Mouse (Mus musculus): ENCODE data around the gene Map4k4.

GRCm38 (mm10) chr1:40057351-40057750, 156.6 kb downstream of the Map4k4 start:
- TF ChIP-seq POLR2AphosphoS2 (IDR thresholded peaks at IDR 0.05; ENCODE audit: low read length): no peak
- TF ChIP-seq CTCF (IDR thresholded peaks at IDR 0.05 in 2 of 3, conservative IDR thresholded peaks at IDR 0.05 in 1 of 3; ENCODE audit: control insufficient read depth in 1 of 3, insufficient read depth in 1 of 3, low read depth in 2 of 3, low read length in 3 of 3, poor library complexity in 1 of 3, severe bottlenecking in 1 of 3): no peak
- no peak for TF ChIP-seq EP300 (IDR thresholded peaks at IDR 0.05; ENCODE audit: low read depth in 1 of 2, low read length in 2 of 2)
- TF ChIP-seq ELF1 (IDR thresholded peaks at IDR 0.05; ENCODE audit: low read depth, low read length): no peak

Measured in MEL (cell line).